Mouse (Mus musculus): ENCODE measurements around the gene Olfr961. TPM values are rescaled to one million over a fixed set of nuclear protein-coding genes. Genes with fewer than 3 reads are reported as not detected.

Olfr961 gene
- total RNA-seq (2021), result not detected
- long read RNA-seq, experiment 1, result 0 reads
- long read RNA-seq, experiment 2, result 0 reads

DNA sequence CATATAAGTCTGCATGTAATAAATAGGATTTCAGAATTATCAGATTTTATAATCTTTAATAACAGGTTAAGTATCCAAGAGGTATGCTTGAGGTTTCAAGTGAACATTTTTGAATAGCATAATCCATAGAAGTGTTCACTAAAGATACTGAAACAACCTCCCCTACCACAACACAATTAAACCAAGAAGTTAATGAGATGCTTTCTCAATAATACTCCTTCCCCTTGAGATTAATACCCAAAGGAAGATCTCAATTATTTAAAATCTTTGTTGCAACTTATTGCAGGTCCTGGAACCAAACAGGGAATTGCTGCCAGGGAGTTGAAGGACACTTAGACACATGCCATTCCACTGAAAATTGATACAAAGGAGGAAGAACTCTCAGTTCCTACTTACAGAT lies at the start of gene Olfr961:
Gene Olfr961, plus strand, starts transcription at position 301 of the 400 bp plus-strand sequence.
- no peak for DNase-seq

DNA sequence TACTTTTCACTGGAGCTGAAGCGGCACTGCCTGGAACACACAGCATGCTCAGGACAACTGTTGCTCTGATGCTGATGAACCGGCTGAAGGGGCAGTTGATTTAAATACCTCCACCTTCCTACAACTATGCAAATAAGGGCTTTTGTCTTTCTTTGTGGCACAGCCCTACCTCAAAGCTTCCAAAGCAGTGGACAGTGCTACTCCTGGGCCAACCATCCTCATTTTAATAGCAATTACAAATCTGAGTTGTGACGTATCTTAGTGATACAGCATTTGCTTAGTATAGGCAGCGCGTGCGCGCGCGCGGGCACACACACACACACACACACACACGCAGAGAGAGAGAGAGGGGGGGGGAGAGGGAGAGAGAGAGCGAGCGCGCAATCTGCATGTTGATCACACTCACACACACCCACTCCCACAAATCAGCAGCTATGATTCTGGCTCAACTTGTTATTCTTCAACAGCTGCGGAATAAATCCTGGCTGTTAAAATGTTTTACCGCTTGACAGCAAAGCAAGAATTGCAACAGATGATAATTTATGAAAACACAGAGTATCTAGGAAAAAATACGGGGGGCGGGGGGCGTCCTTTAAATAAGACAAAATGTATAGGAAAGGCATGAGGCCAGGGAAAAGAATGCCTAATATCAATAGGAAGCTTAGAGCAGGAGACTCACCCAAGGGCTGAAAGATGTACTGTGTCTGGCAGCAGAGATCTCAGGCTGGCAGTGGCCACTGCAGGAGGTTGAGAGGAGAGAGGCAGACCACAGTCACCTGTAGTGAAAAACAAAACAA lies 42.2 kb upstream of the Olfr961 start:
- no peak for DNase-seq

DNA sequence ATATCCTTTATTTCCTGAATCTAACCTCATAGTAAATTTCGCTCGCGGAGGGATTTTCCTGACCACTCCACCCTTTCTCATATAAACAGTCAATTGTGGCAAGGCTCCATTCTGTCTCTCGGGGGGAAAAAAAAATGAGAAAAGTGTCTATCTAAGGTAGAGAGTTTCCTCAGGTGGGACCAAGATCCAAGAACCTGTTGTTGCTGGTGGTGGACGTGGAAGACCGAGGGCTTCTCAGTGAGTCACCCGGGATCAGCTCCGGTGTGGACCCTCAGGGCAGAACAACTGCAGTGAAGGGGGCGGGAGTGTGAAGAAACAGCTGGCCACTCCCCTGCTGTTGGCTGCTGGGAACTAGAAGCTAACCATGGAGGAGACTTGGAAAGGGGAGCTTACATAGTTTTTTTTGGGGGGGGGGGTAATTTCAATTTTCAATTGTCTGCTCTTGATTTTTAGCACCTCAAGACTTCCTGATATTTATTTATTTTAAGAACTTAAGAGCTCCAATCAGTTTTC lies 41.5 kb upstream of the Olfr961 start:
- DNase-seq, result no peak

DNA sequence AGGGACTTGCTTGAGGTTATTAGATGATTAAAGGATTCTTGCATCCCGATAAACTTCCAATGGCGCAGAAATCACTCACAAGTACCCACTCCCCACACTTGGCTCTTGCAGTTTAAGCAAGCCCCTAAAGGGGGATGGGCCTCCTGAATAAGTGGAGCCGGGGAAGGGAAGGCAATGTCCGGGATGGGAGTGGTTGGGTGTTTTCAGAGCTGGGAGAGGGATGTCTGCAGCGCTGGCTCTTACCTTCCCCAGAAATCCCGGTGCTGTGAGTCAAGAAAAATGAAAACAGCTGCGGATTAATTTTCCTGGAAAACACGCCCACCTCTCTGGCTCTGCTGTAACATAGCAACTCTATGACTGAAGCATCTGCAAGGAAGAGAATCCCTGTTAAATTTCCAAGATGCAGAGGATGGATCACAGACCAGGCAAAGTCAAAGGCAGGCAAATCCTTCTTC lies 40.9 kb upstream of the Olfr961 start, which contains the start of gene AW551984:
Gene AW551984, minus strand, starts transcription at position 405 of the 455 bp plus-strand sequence.
- no peak for DNase-seq

DNA sequence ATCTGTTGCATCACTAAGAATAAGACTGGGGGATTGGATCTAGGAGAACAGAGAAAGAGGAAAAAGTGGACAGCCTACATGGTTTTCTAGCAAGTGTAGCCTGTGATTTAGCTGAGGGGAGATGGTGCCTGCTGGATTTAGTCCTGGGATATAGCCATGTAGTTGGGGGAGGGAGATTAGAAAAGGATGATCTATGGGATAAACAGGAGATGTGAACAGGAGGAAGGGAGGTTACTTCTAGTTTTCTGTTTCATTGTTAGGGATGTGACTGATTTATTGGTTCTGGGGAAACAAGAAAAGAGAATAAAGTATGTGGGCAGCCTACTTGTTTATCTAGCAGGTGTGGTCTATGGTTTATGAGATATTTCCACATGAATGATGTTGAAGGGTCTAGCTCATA lies 36.4 kb upstream of the Olfr961 start:
- no peak for DNase-seq

DNA sequence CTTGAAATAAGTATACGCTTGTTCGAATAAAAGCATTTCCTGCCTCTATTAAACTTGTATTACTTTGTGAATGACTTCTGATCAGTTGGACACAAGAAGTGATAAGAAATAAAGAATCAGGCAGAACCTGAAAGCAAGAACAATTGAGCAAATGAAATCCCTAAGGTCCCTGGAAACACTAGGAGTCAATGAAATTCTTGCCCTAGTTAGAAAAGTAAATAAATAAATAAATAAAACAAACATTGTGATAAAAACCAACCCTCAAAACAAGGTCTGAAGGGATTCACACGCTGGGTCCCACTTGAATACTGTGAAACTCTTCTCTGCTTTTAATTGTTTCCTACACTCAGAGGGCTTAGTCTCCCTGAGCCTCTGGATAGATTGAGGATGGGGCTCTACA lies 34.5 kb upstream of the Olfr961 start, which contains the start of gene Olfr148:
Gene Olfr148, plus strand, starts transcription at position 301 of the 400 bp plus-strand sequence.
- DNase-seq, result no peak

DNA sequence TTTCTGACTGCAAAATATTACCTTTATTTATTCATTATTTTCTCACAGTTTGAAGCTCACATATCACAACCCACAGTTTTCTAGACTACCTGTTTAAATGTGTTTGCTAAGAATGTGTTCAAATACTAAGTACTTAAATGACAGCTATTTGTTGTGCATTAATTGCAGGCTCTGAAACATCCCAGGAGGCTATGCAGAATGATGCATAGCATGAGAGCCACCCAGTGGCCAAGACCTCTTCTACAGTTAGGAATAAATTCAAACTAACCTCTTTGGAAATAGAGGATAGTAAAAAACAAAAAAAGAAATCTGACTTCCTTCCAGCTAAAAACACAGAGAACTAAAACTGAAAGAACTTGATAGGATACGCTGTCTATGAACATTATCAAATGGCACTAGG lies 32.9 kb upstream of the Olfr961 start:
- DNase-seq, result peak in 1 of 2 experiments; percentile 7

DNA sequence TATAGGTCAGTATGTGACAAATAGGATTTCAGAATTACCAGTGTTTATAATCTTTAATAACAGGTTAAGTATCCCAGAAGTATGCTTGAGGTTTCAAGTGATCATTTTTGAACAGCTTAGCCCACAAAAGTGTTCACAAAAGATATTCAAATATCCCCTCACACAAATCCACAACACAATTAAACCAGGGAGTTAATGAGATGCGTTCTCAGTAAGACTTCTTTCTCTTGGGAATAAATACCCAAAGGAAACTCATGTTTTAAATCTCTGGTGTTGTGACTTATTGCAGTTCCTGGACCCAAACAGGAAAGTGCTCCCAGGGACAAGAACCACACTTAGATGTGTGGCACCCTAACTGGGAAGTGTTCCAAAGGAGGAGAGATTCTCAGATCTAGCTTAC lies 23.8 kb upstream of the Olfr961 start, which contains the start of gene Olfr960:
Gene Olfr960, plus strand, starts transcription at position 301 of the 400 bp plus-strand sequence.
- no peak for DNase-seq

DNA sequence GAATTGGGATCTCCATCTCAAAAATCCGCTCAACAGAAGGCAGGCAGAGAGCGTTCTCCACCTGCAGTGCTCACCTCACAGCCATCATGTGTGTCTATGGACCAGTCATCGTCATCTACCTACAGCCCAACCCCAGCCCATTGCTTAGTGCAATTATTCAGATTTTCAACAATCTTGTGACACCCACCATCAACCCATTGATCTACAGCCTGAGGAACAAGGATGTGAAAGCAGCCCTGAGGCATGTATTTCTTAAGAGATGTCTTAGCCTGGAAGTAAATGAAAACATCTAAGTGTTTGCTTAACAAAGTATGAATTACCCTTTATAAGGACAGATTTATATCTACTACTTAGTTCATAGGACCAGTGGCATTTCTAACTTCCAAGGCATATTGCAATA lies 21.1 kb upstream of the Olfr961 start:
- DNase-seq, result no peak

DNA sequence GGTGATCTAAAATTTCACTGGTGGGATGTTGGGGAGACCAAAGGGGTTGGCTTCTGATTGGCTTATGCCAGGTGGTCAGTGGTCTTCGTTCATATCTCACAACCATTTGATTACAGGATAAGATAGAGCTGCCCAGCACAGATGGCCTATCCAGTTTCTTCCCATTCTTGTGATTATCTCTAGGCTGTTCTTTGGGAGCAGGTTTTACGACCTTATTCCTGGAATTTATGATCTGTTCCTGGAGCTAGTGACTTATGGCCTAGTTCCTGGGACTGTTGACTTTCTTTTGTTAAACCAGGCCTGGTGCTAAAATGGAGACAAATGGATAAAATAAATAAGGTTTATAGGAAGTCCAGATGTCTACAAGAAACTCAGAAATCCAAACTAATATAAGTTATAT lies 20.2 kb upstream of the Olfr961 start:
- no peak for DNase-seq

DNA sequence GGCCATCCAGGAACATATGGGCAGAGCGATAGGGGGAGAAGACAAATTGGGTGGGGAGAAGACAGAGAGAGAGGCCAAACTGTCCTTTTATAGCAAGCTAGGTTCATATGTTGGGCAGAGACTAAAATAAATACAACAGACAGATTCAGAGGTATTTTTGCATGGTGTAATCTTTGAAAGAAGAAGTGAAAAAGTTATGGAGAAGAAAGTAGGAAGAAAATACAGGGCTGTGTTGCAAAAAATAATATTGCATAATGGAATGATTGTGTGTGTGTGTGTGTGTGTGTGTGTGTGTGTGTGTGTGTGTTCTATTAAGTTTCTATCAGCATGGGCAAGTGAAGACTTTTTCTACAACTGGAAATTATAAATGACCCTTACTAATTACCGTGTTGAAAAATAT lies 15.8 kb upstream of the Olfr961 start:
- no peak for DNase-seq

DNA sequence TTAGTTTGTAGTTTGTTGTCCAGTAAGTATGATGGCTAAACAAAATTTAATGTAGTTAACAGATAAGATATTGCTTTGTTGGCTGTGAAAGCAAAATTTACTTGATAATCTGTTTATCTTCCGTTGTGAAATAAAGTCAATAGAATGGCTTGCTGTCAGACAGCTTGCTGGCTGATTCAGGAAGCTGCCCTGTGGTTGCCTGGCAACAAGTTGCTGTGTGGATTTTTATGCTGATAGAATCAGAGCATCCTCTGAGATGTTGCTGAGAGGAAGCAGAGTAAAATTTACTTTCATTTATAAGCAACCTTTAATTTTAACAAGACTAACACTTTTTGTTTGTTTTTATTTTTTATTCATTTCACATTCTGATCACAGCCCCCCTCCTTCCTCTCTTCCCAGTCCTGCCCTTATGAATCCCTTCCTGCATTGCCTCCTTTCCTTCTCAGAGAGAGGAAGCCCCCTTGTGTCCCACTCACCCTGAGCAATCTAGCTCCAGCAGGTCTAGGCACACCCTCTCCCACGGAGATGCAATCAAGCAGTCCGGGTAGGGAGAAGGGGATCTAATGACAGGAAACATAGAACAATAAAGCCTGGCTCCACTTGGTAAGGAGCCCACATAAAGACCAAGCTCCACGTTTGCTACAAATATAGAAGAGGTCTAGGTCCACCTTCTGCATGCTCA lies 10.8 kb upstream of the Olfr961 start:
- no peak for DNase-seq

DNA sequence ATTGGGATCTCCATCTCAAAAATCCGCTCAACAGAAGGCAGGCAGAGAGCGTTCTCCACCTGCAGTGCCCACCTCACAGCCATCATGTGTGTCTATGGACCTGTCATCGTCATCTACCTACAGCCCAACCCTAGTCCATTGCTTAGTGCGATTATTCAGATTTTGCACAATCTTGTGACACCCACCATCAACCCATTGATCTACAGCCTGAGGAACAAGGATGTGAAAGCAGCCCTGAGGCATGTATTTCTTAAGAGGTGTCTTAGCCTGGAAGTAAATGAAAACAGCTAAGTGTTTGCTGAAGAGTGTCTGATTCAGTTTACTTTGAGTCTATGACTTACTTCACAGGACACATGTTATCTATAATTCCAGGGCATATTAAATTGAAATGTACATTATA lies 2.5 kb downstream of the Olfr961 start:
- DNase-seq, result no peak

DNA sequence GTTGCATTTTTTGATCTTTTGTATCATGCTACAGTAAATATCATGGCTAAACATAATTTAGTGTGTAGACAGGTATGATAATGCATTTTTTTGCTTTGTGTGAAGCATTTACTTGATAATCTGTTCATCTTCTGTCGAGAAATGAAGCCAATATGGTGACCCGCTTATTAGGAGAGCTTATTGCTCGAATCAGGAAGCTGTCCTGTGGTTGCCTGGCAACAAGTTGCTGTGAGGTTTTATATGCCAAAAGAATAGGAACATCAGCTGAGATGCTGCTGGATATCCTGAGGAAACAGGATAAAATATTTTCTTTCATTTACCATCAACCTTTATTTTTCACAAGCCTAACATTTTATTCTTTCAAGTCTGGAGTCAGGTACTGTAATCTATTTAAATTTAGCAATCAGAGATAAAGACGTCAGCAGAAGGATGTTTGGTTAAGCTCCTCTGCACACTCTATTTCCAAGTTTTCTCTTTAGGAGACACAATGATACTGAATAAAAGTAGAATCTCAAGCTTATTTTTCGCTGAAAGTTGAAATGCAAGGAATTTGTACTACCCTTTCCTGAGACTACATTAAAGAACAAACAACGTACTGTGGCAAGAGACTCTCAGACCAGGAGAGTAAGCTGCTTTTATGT lies 10.0 kb downstream of the Olfr961 start:
- no peak for DNase-seq

DNA sequence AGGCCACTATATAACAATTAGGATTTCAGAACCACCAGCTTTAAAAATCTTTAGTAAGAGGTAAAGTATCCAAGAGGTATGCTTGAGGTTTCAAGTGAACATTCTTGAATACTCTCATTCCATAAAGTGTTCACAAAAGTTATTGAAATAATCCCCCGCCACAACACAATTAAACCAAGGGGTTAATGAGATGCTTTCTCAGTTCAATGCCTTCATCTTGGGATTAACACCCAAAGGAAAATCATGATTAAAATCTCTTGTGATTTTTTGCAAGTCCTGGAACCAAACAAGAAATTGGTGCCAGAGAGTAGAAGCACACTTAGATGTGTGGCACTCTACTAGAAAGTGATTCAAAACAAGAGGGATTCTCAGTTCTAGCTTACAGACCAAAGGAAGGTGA lies 22.0 kb downstream of the Olfr961 start, which contains the start of gene Olfr963:
Gene Olfr963, plus strand, starts transcription at position 301 of the 400 bp plus-strand sequence.
- no peak for DNase-seq

DNA sequence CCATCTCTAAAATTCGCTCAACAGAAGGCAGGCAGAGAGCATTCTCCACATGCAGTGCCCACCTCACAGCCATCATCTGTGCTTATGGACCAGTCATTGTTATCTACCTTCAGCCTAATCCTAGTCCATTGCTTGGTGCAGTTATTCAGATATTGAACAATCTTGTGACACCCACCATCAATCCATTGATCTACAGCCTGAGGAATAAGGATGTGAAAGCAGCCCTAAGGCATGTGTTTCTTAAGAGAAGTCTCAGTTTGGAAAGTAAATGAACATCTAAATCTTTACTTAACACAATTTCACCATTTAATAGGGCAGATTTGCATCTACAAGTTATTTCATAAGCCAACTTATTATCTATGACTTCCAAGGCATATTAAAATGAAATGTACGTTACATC lies 24.8 kb downstream of the Olfr961 start:
- no peak for DNase-seq

DNA sequence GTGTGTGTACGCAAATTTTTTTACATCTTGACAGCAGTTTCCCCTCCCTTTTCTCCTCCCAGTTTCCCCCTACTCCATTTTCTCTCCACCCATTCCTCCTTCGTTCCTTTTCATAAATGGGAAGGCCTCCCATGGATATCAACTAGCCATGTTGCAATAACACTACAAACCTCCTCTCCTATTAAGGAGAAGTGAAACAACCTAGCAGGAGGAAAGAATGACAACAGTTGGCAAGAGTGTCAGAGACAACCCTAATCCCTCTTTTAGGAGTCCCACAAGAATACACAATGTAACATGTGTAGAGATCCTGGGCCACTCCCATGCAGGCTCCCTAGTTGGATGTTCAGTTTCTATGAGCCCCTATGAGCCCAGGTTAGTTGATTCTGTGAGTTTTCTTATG lies 29.9 kb downstream of the Olfr961 start:
- DNase-seq, result no peak

DNA sequence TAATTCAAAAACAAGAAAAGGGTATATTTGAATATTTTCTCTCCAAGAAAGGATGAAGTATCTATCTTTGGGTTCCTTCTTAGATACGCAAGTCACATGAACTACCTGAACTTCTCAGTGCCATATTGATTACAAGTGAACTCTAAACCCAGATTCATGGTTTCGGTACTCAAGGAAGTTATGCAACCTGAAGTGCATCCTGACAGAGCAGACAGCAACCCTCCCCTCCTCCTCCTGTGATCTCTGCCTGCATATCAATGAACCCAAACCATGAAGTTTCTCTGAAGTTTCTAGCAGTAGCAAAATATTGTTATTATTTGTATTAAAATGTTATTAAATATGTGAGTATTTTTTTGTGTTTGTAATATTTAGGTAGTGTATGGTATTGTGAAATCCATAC lies 33.7 kb downstream of the Olfr961 start:
- no peak for DNase-seq

DNA sequence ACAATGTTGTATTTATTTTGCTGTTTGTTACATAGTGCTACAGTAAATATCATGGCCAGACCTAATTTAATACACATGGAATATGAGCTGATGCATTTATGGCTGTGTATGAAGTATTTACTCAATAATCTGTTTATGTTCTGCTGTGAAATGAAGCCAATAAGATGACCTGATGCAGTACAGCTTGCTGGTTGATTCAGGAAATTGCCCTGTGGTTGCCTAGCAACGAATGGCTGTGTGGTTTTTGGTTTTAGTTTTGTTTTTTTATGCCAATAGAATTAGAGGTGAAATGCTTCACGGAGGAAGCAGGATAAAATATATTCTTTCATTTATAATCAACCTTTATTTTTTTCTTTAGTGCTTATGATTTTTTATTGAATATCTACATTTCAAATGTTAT lies 34.4 kb downstream of the Olfr961 start:
- no peak for DNase-seq
